ENCODE assay signal across 9 mouse cellular contexts in the genomic region with DNA sequence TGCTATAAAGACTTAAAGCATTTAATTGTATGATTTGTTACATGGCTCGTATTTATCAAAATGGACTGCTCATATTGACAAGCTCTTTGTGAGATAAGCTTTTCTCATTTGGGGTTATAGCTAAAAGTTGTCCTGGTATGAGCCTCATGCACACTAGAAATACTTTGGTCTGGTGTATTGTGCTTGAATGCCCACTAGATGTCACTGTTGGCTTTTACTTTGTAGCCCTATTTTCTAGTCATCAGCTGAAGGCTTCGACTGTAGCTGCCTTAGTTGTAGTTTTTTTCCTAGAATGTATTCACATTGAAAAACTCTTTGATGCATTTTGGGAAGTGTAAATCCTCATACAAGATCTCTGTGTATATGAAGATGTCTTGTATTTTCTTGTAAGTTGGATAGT. TPM values are rescaled to one million over a fixed set of nuclear protein-coding genes. Genes with fewer than 3 reads are reported as not detected.
DNase-seq lines count a peak whose midpoint lies in the region; ATAC-seq and TF ChIP-seq lines count a peak whose summit lies in the region.
"Had no signal": no experiment of that assay in that cellular context is flagged by ENCODE, and none has a peak within 500 bp of the region (broad histone marks: within the 10 kb centered on the region; RNA-seq: fewer than 3 reads in every experiment).

No protein-coding gene starts in this region.

- H3K4me2 ChIP-seq in liver, embryonic 16.5 days (ENCODE audit: low read depth, low read length), result no peak overlapping the region
- H3K4me2 ChIP-seq in forebrain, postnatal 0 days (ENCODE audit: low read depth), result no peak overlapping the region
- H3K4me2 ChIP-seq: heart, embryonic 15.5 days had no signal

- peak; percentile 90 for TF ChIP-seq CTCF in forebrain, postnatal 0 days (IDR thresholded peaks at IDR 0.05; ENCODE audit: low read depth)

- 0 out of 2 replicates have a peak, but pooled peaks have one; percentile 41 for ATAC-seq in liver, embryonic 16.5 days (ENCODE audit: low read depth)
- ATAC-seq in forebrain, postnatal 0 days, result peak; percentile 88

- H3K4me3 ChIP-seq in liver, embryonic 16.5 days (ENCODE audit: low read depth, low read length), result no peak overlapping the region
- no peak overlapping the region for H3K4me3 ChIP-seq in forebrain, postnatal 0 days (ENCODE audit: low read depth, low read length)
- H3K4me3 ChIP-seq: heart, embryonic 15.5 days had no signal

- H3K4me1 ChIP-seq in liver, embryonic 16.5 days (ENCODE audit: control insufficient read depth, low read depth, low read length), result no peaks in the 10 kb centered on the region
- H3K4me1 ChIP-seq in forebrain, postnatal 0 days (ENCODE audit: insufficient read depth), result no peaks in the 10 kb centered on the region
- H3K4me1 ChIP-seq: heart, embryonic 15.5 days had no signal

- no peaks in the 10 kb centered on the region for H3K36me3 ChIP-seq in liver, embryonic 16.5 days (ENCODE audit: control insufficient read depth, insufficient read depth)
- peaks cover 19% of the 10 kb centered on the region for H3K36me3 ChIP-seq in forebrain, postnatal 0 days (ENCODE audit: insufficient read depth)
- H3K36me3 ChIP-seq: heart, embryonic 15.5 days had no signal

- intact Hi-C loops in left cerebral cortex, postnatal 14 days (cut with DNase I), result loop anchor here (2.0 to 10.0 kb wide), 2 partner anchors 748 to 950 kb away; no protein-coding TSS in a partner anchor

- no peak overlapping the region for H3K9ac ChIP-seq in liver, embryonic 16.5 days (ENCODE audit: low read depth, low read length)
- no peak overlapping the region for H3K9ac ChIP-seq in forebrain, postnatal 0 days
- H3K9ac ChIP-seq: heart, embryonic 15.5 days had no signal

- H3K27ac ChIP-seq in liver, embryonic 16.5 days (ENCODE audit: low read length), result no peak overlapping the region
- no peak overlapping the region for H3K27ac ChIP-seq in forebrain, postnatal 0 days (ENCODE audit: low read depth, low read length)
- H3K27ac ChIP-seq: heart, embryonic 15.5 days had no signal

- H3K9me3 ChIP-seq in liver, embryonic 16.5 days (replicated peaks; ENCODE audit: control insufficient read depth, low read length), result no peaks in the 10 kb centered on the region
- no peaks in the 10 kb centered on the region for H3K9me3 ChIP-seq in forebrain, postnatal 0 days (ENCODE audit: low read length)
- H3K9me3 ChIP-seq: heart, embryonic 15.5 days had no signal

- 18% methylated on average over 2 of the region's 2 CpGs for WGBS in liver, embryonic 16.5 days (ENCODE audit: insufficient replicate concordance)
- 9% methylated on average over 2 of the region's 2 CpGs for WGBS in forebrain, postnatal 0 days

- DNase-seq in adrenal gland, adult 2 months, result peak; percentile 8
- DNase-seq in adrenal gland, postnatal 4 days (ENCODE audit: low spot score in 2 of 2), result no peak
- DNase-seq in liver, result no peak
- peak; percentile 42 for DNase-seq in c-Kit-negative CD71-positive TER-119-positive erythroid progenitor cells, embryonic 14.5 days (ENCODE audit: low read depth, low spot score)
- peak; percentile 80 for DNase-seq in forebrain, postnatal 0 days
- DNase-seq in left cerebral cortex, postnatal 14 days (ENCODE audit: low spot score in 2 of 2), result peak; percentile 63 to 75
- peak; percentile 28 for DNase-seq in retina, adult 2 months (ENCODE audit: low read depth, low spot score)

- no peaks in the 10 kb centered on the region for H3K27me3 ChIP-seq in liver, embryonic 16.5 days (ENCODE audit: control insufficient read depth, insufficient read depth, low read depth, low read length)
- H3K27me3 ChIP-seq in forebrain, postnatal 0 days (ENCODE audit: insufficient read depth, low read length), result no peaks in the 10 kb centered on the region
- H3K27me3 ChIP-seq: heart, embryonic 15.5 days had no signal

RNA-seq across cellular contexts. Expression of a gene that starts 22.7 kb away (rescaled TPM):
- total RNA-seq in adrenal gland, adult 2 months (2021), result 10 to 100 TPM in 1 of 2 experiments, 1 to 10 TPM in 1; 9.5 to 13.7 TPM
- 0.11 and 0.18 TPM in 2 replicates for polyA plus RNA-seq in adrenal gland, adult 2 months (2012; rRNA removed)
- 10 to 100 TPM; 13.5 to 14.2 TPM for total RNA-seq in adrenal gland, postnatal 4 days (2021)
- 7.7 and 11.5 TPM in 2 replicates for polyA plus RNA-seq in liver, embryonic 16.5 days (2015; fragmentation: Nextera tagmentation; extraction: Ambion mirVana)
- total RNA-seq in forebrain, postnatal 0 days (2014; rRNA removed), result 9.6 and 11.2 TPM in 2 replicates
- 38.6 and 46.7 TPM in 2 replicates for polyA plus RNA-seq in forebrain, postnatal 0 days (2015; fragmentation: Nextera tagmentation; extraction: Ambion mirVana)
- total RNA-seq in left cerebral cortex, postnatal 14 days (2021), result 10 to 100 TPM; 10.5 to 10.6 TPM

RNA-seq across cellular contexts. Expression of a gene that starts 22.8 kb away (rescaled TPM):
- 10 to 100 TPM; 74.0 to 90.0 TPM for total RNA-seq in adrenal gland, adult 2 months (2021)
- 3.0 and 3.5 TPM in 2 replicates for polyA plus RNA-seq in adrenal gland, adult 2 months (2012; rRNA removed)
- total RNA-seq in adrenal gland, postnatal 4 days (2021), result 10 to 100 TPM; 65.6 to 73.3 TPM
- polyA plus RNA-seq in liver, embryonic 16.5 days (2015; fragmentation: Nextera tagmentation; extraction: Ambion mirVana), result 47.9 and 51.4 TPM in 2 replicates
- 112 and 117 TPM in 2 replicates for total RNA-seq in forebrain, postnatal 0 days (2014; rRNA removed)
- polyA plus RNA-seq in forebrain, postnatal 0 days (2015; fragmentation: Nextera tagmentation; extraction: Ambion mirVana), result 62.4 and 69.3 TPM in 2 replicates
- total RNA-seq in left cerebral cortex, postnatal 14 days (2021), result 10 to 100 TPM; 74.3 to 76.1 TPM

Comparison
In these comparisons a context has a peak if more than half of its experiments do, and no peak if none do; other contexts are left out.
1. DNase-seq: peak in adrenal gland, adult 2 months (single experiment), c-Kit-negative CD71-positive TER-119-positive erythroid progenitor cells, embryonic 14.5 days (single experiment), forebrain, postnatal 0 days (single experiment), left cerebral cortex, postnatal 14 days (2 of 2) and retina, adult 2 months (single experiment); none in adrenal gland, postnatal 4 days (0 of 2) and liver (single experiment).